Mouse (Mus musculus): ENCODE measurements around the gene Atp13a2. TPM values are rescaled to one million over a fixed set of nuclear protein-coding genes. Genes with fewer than 3 reads are reported as not detected.

Atp13a2 gene
- polyA plus RNA-seq, 1 experiment, result 260 TPM

DNA sequence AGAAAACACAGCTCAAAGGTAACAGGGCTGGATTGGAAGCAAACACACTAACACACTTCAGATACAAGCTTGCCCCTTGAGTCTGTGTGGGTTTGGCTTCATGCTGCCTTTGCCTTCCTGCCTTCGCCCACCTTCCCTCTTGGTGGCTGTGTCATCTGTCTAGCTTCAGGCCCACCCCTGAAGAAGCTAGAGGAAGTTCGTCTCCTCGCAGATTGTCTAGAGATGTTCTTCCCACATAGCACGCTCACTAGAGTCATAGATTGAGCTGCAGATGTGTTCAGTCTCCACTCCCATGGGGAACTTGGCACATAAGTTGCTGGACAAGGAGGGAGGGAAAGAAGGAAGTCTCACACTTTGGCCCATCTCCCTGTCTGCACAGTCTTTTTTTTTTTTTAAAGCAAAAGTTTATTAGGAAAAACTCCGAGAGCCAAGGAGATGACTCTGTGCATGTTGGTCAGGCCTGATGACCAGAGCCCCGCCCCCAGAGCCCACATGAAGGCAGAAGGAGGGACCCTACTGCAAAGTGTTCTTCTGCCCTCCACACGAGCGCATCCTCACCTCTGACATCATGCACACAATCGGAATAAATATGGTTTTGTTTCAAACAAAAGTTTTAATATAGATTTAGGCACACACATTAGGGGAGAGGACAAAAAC, 22.6 kb upstream of the Atp13a2 start:
- TF ChIP-seq CTCF (IDR thresholded peaks at IDR 0.05; ENCODE audit: borderline replicate concordance, extremely low read depth, insufficient read depth, insufficient read length) (no peak), POLR2A (IDR thresholded peaks at IDR 0.05; ENCODE audit: borderline replicate concordance, extremely low read depth, insufficient read depth, insufficient read length, poor library complexity, severe bottlenecking) (no peak)
- no peak for DNase-seq (ENCODE audit: low read depth)

DNA sequence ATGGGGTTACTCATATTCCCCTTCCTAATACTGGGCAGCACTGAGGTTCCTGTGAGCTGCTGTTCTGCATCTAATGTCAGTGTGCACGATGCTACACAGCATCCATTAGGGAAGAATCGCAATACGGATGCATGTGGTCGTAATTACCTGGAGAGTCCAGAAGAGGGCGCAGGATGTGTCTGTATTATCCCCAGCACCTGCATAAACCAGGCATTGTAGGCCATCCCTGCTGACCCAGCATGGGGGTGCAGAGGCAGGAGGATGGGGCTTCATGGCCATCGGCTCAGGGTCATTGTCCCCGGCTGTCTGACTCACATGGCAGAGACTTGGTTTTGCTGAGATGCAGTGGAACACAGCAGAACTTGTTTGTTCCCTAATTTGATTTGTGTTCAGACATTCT, 22.1 kb upstream of the Atp13a2 start:
- peak; percentile 87 for DNase-seq (ENCODE audit: low read depth)
- TF ChIP-seq POLR2A (IDR thresholded peaks at IDR 0.05; ENCODE audit: borderline replicate concordance, extremely low read depth, insufficient read depth, insufficient read length, poor library complexity, severe bottlenecking) (no peak), CTCF (IDR thresholded peaks at IDR 0.05; ENCODE audit: borderline replicate concordance, extremely low read depth, insufficient read depth, insufficient read length) (peak; percentile 77)

DNA sequence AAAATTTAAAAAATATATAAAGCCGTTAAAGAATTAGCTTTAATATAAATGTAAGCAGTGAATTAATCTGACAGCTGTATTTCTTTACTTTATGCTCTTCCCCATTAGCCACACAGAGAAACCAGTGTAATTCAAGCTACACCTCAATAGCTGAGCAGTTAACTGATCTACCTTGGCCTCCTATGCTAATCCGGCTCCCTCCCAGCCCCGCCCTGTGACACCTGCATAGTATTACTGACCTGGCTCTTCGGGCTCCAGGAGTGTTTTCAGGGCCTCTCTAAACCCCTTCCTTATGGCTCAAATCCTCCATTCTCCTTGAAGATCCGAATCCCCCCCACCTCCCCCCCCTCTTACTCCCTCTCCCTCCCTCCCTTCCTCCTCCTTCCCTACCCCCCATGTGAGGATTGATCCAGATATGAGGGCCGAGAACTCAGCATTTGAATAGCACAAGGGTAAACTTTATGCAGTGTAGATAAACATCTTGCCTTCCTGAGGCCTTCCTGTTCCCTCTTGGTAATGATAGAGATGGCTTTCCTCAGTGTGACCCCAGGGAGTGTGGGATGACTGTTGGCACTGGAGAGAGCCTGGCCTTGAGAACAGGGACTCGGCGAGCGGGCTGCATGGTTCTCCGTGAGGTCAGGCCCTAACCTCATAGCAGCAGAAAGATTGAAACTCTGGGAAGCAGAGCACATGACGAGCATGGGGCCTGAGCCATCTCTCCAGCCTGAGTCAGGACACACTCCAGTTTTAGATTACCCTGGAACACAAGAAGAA, 19.1 kb upstream of the Atp13a2 start:
- DNase-seq (ENCODE audit: low read depth), result no peak
- TF ChIP-seq POLR2A (IDR thresholded peaks at IDR 0.05; ENCODE audit: borderline replicate concordance, extremely low read depth, insufficient read depth, insufficient read length, poor library complexity, severe bottlenecking) (no peak), CTCF (IDR thresholded peaks at IDR 0.05; ENCODE audit: borderline replicate concordance, extremely low read depth, insufficient read depth, insufficient read length) (no peak)

DNA sequence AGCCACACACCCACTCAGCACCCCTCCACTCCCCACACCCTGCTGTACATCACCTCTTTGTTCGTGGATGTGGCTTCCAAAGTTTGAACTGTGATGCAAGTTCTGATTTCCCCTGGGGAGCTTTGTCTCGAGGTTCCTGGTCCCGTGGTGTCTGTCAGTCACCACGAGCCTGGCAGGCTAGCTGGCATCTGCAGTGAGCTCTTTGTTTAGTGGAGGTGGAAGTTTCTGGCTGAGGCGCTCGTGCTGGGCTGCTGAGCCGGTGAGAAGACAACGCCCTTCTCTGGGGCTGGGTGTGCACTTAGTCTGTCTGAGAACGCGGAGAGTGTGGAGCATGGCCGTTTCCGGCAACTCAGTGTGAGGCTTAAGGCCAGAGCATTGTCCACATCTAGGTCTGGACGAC, 15.0 kb upstream of the Atp13a2 start:
- no peak for DNase-seq (ENCODE audit: low read depth)
- TF ChIP-seq POLR2A (IDR thresholded peaks at IDR 0.05; ENCODE audit: borderline replicate concordance, extremely low read depth, insufficient read depth, insufficient read length, poor library complexity, severe bottlenecking), result no peak
- no peak for TF ChIP-seq CTCF (IDR thresholded peaks at IDR 0.05; ENCODE audit: borderline replicate concordance, extremely low read depth, insufficient read depth, insufficient read length)

GRCm38 (mm10) chr4:140974408-140974807, 12.3 kb upstream of the Atp13a2 start:
- no peak for DNase-seq (ENCODE audit: low read depth)

GRCm38 (mm10) chr4:140975356-140975755, 11.3 kb upstream of the Atp13a2 start:
- no peak for TF ChIP-seq CTCF (IDR thresholded peaks at IDR 0.05; ENCODE audit: borderline replicate concordance, extremely low read depth, insufficient read depth, insufficient read length)
- no peak for TF ChIP-seq POLR2A (IDR thresholded peaks at IDR 0.05; ENCODE audit: borderline replicate concordance, extremely low read depth, insufficient read depth, insufficient read length, poor library complexity, severe bottlenecking)
- no peak for DNase-seq (ENCODE audit: low read depth)

More at GRCm38 (mm10) chr4:140974408-140974807, 12.3 kb upstream of the Atp13a2 start:
- TF ChIP-seq POLR2A (IDR thresholded peaks at IDR 0.05; ENCODE audit: borderline replicate concordance, extremely low read depth, insufficient read depth, insufficient read length, poor library complexity, severe bottlenecking), result no peak
- no peak for TF ChIP-seq CTCF (IDR thresholded peaks at IDR 0.05; ENCODE audit: borderline replicate concordance, extremely low read depth, insufficient read depth, insufficient read length)

- no peak for DNase-seq (ENCODE audit: low read depth)
These were observed 9.4 kb upstream of the Atp13a2 start for GRCm38 (mm10) chr4:140977278-140977677.

GRCm38 (mm10) chr4:140977886-140978692, 8.6 kb upstream of the Atp13a2 start:
- TF ChIP-seq CTCF (IDR thresholded peaks at IDR 0.05; ENCODE audit: borderline replicate concordance, extremely low read depth, insufficient read depth, insufficient read length) (no peak), POLR2A (IDR thresholded peaks at IDR 0.05; ENCODE audit: borderline replicate concordance, extremely low read depth, insufficient read depth, insufficient read length, poor library complexity, severe bottlenecking) (no peak)
- no peak for DNase-seq (ENCODE audit: low read depth)

More at GRCm38 (mm10) chr4:140977278-140977677, 9.4 kb upstream of the Atp13a2 start:
- TF ChIP-seq CTCF (IDR thresholded peaks at IDR 0.05; ENCODE audit: borderline replicate concordance, extremely low read depth, insufficient read depth, insufficient read length), result no peak
- no peak for TF ChIP-seq POLR2A (IDR thresholded peaks at IDR 0.05; ENCODE audit: borderline replicate concordance, extremely low read depth, insufficient read depth, insufficient read length, poor library complexity, severe bottlenecking)

GRCm38 (mm10) chr4:140981605-140982004, 5.1 kb upstream of the Atp13a2 start:
- DNase-seq (ENCODE audit: low read depth), result no peak
- TF ChIP-seq POLR2A (IDR thresholded peaks at IDR 0.05; ENCODE audit: borderline replicate concordance, extremely low read depth, insufficient read depth, insufficient read length, poor library complexity, severe bottlenecking) (no peak), CTCF (IDR thresholded peaks at IDR 0.05; ENCODE audit: borderline replicate concordance, extremely low read depth, insufficient read depth, insufficient read length) (peak; percentile 27; the same call in 1 of the 2 replicates)

DNA sequence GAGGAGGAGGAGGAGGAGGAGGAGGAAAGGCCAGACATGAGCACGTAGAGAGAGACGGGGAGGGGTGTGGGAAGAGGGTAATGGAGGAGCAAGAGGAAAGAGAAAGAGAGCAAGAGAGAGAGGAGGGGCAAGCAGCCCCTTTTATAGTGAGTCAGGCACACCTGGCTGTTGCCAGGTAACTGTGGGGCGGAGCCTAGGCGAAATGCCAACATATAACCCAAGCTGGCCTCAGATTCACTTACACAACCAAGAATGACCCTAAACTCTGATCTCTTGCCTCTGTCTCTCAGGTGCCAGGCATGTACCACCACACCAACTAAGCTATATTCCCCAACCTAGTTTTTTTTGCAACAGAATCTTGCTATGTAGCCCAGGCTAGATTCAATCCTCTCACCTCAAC, 3.9 kb upstream of the Atp13a2 start:
- DNase-seq (ENCODE audit: low read depth), result no peak

DNA sequence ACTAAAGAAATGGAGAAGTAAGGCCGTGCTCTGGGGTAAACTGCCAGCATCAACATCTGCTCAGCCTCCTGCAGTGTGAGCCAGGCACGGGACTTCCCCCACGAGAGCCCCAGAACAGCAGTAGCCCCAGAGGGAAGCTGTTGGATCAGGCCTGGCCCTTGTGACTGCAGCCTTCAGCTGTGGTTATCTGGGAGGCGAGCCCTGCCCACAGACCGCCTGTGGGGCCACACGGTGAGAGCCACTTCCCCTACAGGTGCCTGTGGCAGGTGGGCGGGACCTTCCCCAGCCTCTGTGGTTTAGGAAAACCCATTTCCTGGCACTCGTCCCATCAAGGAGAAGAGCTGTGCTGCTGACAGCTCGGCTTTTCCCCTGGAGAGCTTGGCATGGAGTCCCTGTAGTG, 3.2 kb upstream of the Atp13a2 start:
- DNase-seq (ENCODE audit: low read depth), result peak; percentile 44
- TF ChIP-seq POLR2A (IDR thresholded peaks at IDR 0.05; ENCODE audit: borderline replicate concordance, extremely low read depth, insufficient read depth, insufficient read length, poor library complexity, severe bottlenecking) (no peak), CTCF (IDR thresholded peaks at IDR 0.05; ENCODE audit: borderline replicate concordance, extremely low read depth, insufficient read depth, insufficient read length) (no peak)

More for the DNA sequence above, 3.9 kb upstream of the Atp13a2 start:
- no peak for TF ChIP-seq POLR2A (IDR thresholded peaks at IDR 0.05; ENCODE audit: borderline replicate concordance, extremely low read depth, insufficient read depth, insufficient read length, poor library complexity, severe bottlenecking)
- TF ChIP-seq CTCF (IDR thresholded peaks at IDR 0.05; ENCODE audit: borderline replicate concordance, extremely low read depth, insufficient read depth, insufficient read length), result no peak

Measured in brain, embryonic 14.5 days (tissue).